Mouse (Mus musculus) frontal cortex, adult 2 months (tissue): Measurements from ENCODE around the gene Tat. TPM values are rescaled to one million over a fixed set of nuclear protein-coding genes. Genes with fewer than 3 reads are reported as not detected.
"Not testable (repeated sequence)": the region's sequence is repeated elsewhere in the genome, so short reads cannot be mapped to it uniquely, and the experiment has no call there.

Experiments
- DNase-seq, 2 experiments: peaks; one replicate each; pipeline ENCODE4 v3.0.0; 2022; ENCODE audit warnings: low spot score in 1 of 2; ENCODE audit errors: extremely low spot score in 1 of 2
- polyA plus RNA-seq: library from polyadenylated mRNA; depleted of rRNA; stranded (reverse); fragments of >200 nt; gene quantifications from 2 replicates; pipeline ENCODE4 v1.2.3, GENCODE M21; 2012

Tat gene
- polyA plus RNA-seq, 1 experiment = 0.06 TPM

DNA sequence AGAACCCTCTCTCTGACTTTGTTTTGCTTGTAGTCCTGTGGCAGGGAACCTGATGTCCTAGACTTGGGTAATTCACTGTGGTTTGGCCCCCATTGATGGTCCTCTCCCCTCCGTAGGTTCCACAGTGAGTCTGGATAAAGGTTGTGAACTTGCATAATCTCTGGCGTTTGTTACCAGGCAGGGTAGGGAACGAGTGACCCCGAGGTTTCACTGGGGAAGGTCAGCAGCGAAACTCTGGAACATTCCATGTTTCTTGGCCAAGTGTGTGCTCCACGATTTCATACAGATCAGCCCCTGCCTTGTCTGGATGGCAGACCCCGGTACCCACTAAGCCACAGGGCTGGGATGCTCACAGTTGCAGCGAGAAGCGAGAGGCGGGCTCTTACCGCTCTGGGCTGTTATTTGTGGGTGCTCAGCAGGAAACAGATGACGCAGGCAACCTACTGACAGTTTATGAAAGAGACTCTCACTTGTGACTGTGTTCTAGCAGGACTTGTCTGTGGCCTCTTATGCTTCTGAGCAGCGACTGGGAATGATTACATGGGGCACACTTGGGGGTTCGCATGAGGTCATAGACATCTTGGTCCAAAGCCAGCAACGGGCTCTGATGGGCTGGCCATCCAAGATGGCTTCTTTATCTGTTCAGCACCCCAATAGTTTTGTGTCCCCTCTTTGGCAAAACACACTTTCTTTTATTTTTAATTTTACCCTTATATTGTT, 7.7 kb upstream of the Tat start:
- no peak for DNase-seq

DNA sequence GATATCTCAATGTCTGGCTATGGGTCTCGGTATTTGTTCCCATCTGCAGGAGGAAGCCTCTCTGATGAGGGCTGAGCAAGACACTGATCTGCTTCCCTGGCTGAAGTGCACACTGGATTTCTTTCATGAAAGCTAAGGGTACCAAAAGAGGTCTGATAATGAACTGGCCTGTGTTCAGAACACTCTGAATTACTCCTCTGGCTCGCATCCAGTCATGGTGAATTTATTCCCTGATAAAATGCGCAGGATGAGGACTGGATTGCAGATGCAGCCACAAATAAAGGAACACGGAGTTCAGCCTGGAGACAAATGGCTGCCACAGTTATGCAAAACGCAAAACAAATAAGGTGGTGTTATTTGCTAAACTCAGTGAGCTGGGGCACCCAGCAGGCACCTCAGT, 6.3 kb upstream of the Tat start:
- no peak for DNase-seq

- DNase-seq = no peak
Measured at GRCm38 (mm10) chr8:109986384-109986783, 3.9 kb upstream of the Tat start.

- DNase-seq = no peak
Measured at GRCm38 (mm10) chr8:109987776-109988175, 2.5 kb upstream of the Tat start.

DNA sequence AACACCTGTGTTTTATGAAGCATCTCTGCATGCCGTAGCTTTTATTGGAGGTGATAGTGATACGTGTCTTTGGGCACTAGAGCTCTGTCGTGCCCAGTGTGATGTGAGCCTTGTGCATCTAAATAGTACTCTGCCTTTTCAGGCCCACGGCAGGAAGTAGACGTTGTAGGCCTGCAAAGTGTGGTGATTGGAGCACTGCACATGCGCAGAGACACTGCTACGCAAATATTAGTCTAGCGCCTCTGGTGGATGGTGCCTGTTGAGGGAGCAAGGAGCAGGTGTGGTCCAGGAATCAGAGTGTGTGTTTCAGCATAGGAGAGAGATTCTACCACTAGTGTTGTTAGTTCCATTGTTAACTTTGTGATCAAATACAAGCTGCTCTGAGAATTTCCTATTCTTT, 1.1 kb upstream of the Tat start:
- no peak for DNase-seq

- no peak for DNase-seq
Measured at GRCm38 (mm10) chr8:109992166-109992565, 1.9 kb downstream of the Tat start.

DNA sequence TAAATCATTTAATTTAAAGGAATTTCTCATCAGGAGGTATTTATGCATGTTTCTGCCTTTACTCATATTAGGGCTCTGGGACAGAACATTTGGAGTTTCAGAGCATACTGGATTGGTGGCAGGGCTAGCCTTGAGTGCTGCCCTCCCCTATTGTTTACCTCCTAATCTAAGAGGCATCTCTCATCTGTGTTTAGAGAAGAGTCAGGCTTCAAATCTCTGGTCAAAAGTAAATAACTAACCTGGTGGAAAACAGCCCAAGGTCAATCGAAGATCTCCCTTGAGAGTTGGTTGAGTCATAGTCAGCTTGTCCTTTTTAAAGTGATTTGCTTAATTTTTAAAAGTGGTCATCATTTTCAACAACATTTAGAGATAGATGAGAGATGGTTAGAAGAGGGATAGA, 2.7 kb downstream of the Tat start:
- no peak for DNase-seq

- no peak for DNase-seq
Measured at GRCm38 (mm10) chr8:109997381-109997780, 7.1 kb downstream of the Tat start.

GRCm38 (mm10) chr8:109998066-109998465, 7.8 kb downstream of the Tat start:
- DNase-seq = no peak

DNA sequence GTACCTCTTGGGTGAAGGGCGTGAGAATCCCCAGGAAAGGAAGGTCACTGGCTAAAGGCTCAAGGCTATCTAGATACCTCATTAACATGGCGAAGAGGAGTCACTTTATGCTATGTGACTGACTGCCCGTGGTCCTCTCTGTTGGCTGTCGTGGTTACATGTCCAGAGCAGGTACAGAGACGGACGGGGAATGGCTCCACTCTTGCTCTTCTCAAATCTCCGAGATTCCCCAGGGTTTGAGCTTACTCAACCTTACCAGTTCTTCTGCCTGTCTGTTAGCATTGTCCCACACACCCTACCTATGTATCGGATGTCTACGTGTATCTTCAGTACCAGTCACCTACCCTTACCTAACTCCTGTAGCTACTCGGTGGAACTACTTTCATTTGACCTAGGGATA, 9.7 kb downstream of the Tat start:
- DNase-seq = no peak

- DNase-seq = no peak
Measured at GRCm38 (mm10) chr8:110002953-110003352, 12.7 kb downstream of the Tat start.

GRCm38 (mm10) chr8:110004300-110004699, 14.1 kb downstream of the Tat start:
- no peak for DNase-seq

DNA sequence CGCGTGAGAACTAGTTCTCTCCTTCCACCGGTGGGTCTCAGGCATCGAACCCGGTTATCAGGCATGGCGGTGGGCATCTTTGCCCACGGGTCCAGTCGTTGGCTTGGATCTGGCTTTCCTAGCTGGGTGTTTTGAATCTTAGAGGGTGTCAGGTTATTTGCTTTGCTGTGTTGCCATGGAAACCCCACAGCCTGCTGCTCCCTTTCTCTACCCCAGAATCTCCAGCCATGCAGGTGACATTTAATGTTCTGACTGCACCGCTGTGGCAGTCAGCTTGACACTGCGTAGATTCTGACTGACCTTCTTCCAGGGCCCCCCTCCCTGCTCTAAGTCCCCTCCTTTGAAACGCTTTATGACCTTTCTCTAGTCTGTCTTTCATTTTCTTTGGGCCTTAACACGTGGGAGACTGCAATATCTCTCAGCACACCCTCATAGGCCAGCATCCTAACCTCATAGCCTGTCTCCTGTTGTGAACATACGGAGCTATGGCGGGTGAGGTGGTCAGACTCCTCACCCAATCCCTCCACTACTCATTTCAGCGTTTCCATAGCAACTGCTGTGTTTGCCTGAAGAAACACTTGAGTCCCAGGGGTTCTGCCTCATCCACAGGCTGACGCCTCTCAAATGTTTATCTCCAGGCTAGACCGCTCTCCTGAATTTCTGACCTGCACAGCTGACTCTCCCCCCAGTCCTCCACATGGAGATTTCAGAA, 16.2 kb downstream of the Tat start:
- peak; percentile 7 to 27 for DNase-seq

- DNase-seq = no peak
Measured at GRCm38 (mm10) chr8:110008228-110008994, 18.2 kb downstream of the Tat start.

GRCm38 (mm10) chr8:110008995-110009446, 18.8 kb downstream of the Tat start:
- DNase-seq = no peak

GRCm38 (mm10) chr8:110010868-110011267, 20.6 kb downstream of the Tat start:
- DNase-seq = peak in 1 of 2 experiments; percentile 42

DNA sequence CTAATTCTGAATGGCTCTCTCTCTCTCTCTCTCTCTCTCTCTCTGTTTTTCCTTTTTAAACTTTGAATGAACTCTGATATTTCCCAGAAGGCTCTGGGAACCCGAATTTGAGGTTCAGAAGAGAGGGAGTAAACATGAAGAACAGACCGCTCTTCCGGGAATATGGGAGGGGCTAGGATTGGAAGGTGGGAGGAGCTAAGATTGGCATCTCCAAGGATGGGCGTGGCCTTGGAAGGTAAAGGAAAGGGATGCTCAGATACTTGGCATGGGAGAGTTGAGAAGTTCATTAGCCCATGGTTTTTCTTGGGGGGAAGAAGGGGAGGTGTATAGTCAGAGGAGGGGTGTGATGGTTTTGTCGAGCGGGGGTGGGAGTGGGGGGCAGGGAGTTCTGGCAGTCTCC, 31.8 kb downstream of the Tat start:
- DNase-seq = no peak

DNA sequence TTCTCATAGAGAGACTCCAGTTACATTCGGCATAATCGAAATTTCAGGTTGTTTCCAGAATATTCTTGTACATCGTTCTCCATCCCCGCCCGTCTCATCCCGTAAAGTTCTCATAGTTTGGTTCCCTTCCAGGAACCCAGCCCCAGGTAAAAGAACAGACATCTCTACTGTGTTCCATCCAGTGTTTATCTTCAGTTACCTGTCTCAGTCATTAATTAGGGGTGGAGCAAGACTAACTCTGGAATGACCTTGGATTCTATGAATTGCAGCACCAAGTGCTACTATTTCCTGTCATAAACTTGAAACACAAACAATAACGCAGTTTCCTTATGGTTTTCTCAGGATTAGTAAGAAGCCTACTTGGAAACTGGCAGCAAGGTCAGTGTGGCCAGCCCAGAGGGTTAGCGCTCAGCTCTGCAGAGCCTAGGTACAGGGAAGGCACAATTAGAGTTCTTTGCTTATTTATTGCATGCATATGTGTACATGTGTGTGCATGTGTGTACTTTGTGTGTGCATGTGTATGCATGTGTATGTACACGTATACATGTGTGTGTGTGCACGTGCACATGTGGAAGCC, 32.6 kb downstream of the Tat start:
- no peak for DNase-seq

GRCm38 (mm10) chr8:110033771-110034170, 43.5 kb downstream of the Tat start:
- not testable (repeated sequence) for DNase-seq

DNA sequence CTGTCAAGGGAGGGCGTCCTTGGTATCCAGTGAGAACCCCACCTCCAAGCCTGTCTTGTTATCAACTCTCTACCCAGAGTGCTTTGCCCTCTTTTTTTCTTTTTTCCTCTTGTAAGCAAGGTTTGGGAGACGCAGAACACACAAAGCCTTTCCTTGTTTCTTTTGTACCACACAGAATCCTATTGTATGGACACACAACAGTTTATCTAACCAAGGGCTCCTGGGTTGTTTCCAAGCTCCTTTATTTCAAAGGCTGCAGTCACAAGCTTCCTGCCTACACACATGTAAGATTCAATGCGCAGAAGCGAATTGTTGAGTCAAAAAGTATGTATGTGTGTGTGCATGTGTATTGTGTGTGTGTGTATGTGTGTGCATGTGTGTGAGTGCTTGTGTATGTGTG, 44.1 kb downstream of the Tat start:
- DNase-seq = no peak

DNA sequence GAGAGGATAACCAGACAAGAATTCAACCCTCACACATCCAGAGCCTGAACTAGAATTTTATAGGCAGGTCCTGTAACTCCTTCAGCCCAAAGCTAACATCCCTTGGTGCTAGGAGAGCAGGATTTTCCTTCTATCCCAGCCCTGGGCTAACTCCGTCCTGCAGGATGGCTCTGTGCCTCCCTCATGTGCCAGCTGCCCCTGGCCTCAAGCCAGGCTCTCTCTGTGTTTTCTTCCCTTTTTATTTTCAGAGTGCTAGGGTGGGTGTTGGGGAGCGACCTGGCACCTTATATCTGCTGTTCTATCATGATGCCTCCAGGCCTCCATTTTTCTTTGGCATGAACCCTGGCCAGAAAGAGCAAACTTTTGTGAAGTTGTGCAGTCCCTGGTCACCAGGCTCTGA, 45.9 kb downstream of the Tat start:
- no peak for DNase-seq
